Mouse (Mus musculus) midbrain, embryonic 16.5 days (tissue): Measurements from ENCODE around the gene Plcd4. TPM values are rescaled to one million over a fixed set of nuclear protein-coding genes. Genes with fewer than 3 reads are reported as not detected.
A peak's percentile ranks its signal among the peaks of the same experiment; 100 is the strongest.

ENCODE experiments used
- ATAC-seq: fragments of 200-750 bp; cut with Nextera tagmentation; 2 replicates; pipeline ENCODE4 v1.8.0; 2017; ENCODE audit warnings: moderate TSS enrichment
- H3K27ac ChIP-seq: fragments of 300-500 bp; sonication (generic); 2 replicates; pipeline ENCODE4 v1.5.1; 2014; ENCODE audit warnings: mild to moderate bottlenecking, low read length, mixed read lengths
- H3K27me3 ChIP-seq: fragments of 300-500 bp; sonication (generic); 2 replicates; pipeline ENCODE4 v1.6.1; 2014; ENCODE audit warnings: low read depth, low read length, mixed read lengths; ENCODE audit not compliant: control insufficient read depth, insufficient read depth
- H3K36me3 ChIP-seq: fragments of 300-500 bp; sonication (generic); 2 replicates; pipeline ENCODE4 v1.6.1; 2014; ENCODE audit warnings: mild to moderate bottlenecking, low read length, moderate library complexity, mixed read lengths; ENCODE audit not compliant: control insufficient read depth, insufficient read depth
- H3K4me1 ChIP-seq: fragments of 300-500 bp; sonication (generic); 2 replicates; pipeline ENCODE4 v1.6.1; 2014; ENCODE audit warnings: mild to moderate bottlenecking, low read length, mixed read lengths; ENCODE audit not compliant: control insufficient read depth, insufficient read depth
- H3K4me2 ChIP-seq: fragments of 300-500 bp; sonication (generic); 2 replicates; pipeline ENCODE4 v1.6.1; 2014; ENCODE audit warnings: mild to moderate bottlenecking, low read length, mixed read lengths
- H3K4me3 ChIP-seq: fragments of 300-500 bp; sonication (generic); 2 replicates; pipeline ENCODE4 v1.5.1; 2014; ENCODE audit warnings: low read depth, mild to moderate bottlenecking, low read length, moderate library complexity, mixed read lengths
- H3K9ac ChIP-seq: fragments of 300-500 bp; sonication (generic); 2 replicates; pipeline ENCODE4 v1.6.1; 2014; ENCODE audit warnings: low read depth, low read length, mixed read lengths
- H3K9me3 ChIP-seq: fragments of 300-500 bp; sonication (generic); replicated peaks from 2 replicates; pipeline ENCODE4 v1.6.1; 2014; ENCODE audit warnings: mild to moderate bottlenecking, low read length, mixed read lengths; ENCODE audit not compliant: control insufficient read depth, poor library complexity, severe bottlenecking
- WGBS: fragments of 180-500 bp; shearing (Covaris S2); extraction: QIAGEN DNeasy Blood & Tissue Kit; methylation state at CpG from one replicate; pipeline ENCODE4 v1.1.7; 2014; 5-methylcytosine and 5-hydroxymethylcytosine counted together
- polyA plus RNA-seq: library from polyadenylated mRNA; unstranded; fragments of >200 nt; fragmentation: Nextera tagmentation; extraction: Ambion mirVana; gene quantifications from 2 replicates; pipeline ENCODE4 v1.2.1, GENCODE M21; 2015

Gene Plcd4
- polyA plus RNA-seq, 1 experiment from 2014 or later = 7.5 TPM

- no peak overlapping the region for H3K9ac ChIP-seq
These were observed 17.9 kb upstream of the Plcd4 start for GRCm38 (mm10) chr1:74524746-74525145.

GRCm38 (mm10) chr1:74528589-74528988 is 14.1 kb upstream of the Plcd4 start:
- no peak overlapping the region for H3K9ac ChIP-seq
- WGBS = 95% methylated on average over 7 of the region's 7 CpGs
- no peak for ATAC-seq

More at GRCm38 (mm10) chr1:74524746-74525145, 17.9 kb upstream of the Plcd4 start:
- Histone ChIP-seq H3K4me2 (no peak overlapping the region), H3K36me3 (peaks cover 43% of the 10 kb centered on the region), H3K9me3 (no peaks in the 10 kb centered on the region), H3K4me3 (no peak overlapping the region), H3K4me1 (no peaks in the 10 kb centered on the region), H3K27ac (no peak overlapping the region), H3K27me3 (no peaks in the 10 kb centered on the region)
- WGBS = 94% methylated on average over 4 of the region's 4 CpGs
- ATAC-seq = no peak

GRCm38 (mm10) chr1:74538650-74539049 is 4.0 kb upstream of the Plcd4 start:
- Histone ChIP-seq H3K9me3 (no peaks in the 10 kb centered on the region), H3K4me2 (no peak overlapping the region), H3K27me3 (no peaks in the 10 kb centered on the region), H3K36me3 (no peaks in the 10 kb centered on the region), H3K4me1 (peaks cover 2% of the 10 kb centered on the region), H3K9ac (no peak overlapping the region), H3K4me3 (no peak overlapping the region), H3K27ac (no peak overlapping the region)
- ATAC-seq = no peak

More at GRCm38 (mm10) chr1:74528589-74528988, 14.1 kb upstream of the Plcd4 start:
- Histone ChIP-seq H3K27ac (no peak overlapping the region), H3K36me3 (peaks cover 49% of the 10 kb centered on the region), H3K9me3 (no peaks in the 10 kb centered on the region), H3K4me3 (no peak overlapping the region), H3K4me1 (no peaks in the 10 kb centered on the region), H3K4me2 (no peak overlapping the region), H3K27me3 (no peaks in the 10 kb centered on the region)

- Histone ChIP-seq H3K4me2 (peak within 1 kb of the TSS; percentile 4), H3K27me3 (no peaks in the 10 kb centered on the region), H3K27ac (no peak within 1 kb of the TSS), H3K9me3 (no peaks in the 10 kb centered on the region), H3K9ac (no peak within 1 kb of the TSS), H3K36me3 (no peaks in the 10 kb centered on the region), H3K4me1 (peaks cover 2% of the 10 kb centered on the region), H3K4me3 (0 out of 2 replicates have a peak within 1 kb of the TSS, but pooled peaks have one; percentile 0)
- WGBS = 12% methylated on average over 4 of the region's 4 CpGs
- ATAC-seq = no peak
These were observed 1.5 kb downstream of the Plcd4 start, which contains the start of gene Usp37 for GRCm38 (mm10) chr1:74544184-74544583. Gene Usp37, minus strand, starts transcription at chr1:74544284.

- no peak for ATAC-seq
- H3K4me1 ChIP-seq = no peaks in the 10 kb centered on the region
- H3K27me3 ChIP-seq = no peaks in the 10 kb centered on the region
- no peak overlapping the region for H3K4me2 ChIP-seq
- 86% methylated on average over 5 of the region's 5 CpGs for WGBS
- H3K36me3 ChIP-seq = 0 out of 2 replicates have a peak, but pooled peaks cover 2% of the 10 kb centered on the region
- H3K9ac ChIP-seq = no peak overlapping the region
- H3K4me3 ChIP-seq = no peak overlapping the region
- no peaks in the 10 kb centered on the region for H3K9me3 ChIP-seq
- H3K27ac ChIP-seq = no peak overlapping the region
These were observed 16.4 kb downstream of the Plcd4 start for GRCm38 (mm10) chr1:74559061-74559460.

GRCm38 (mm10) chr1:74565834-74566233 is 23.1 kb downstream of the Plcd4 start:
- Histone ChIP-seq H3K27me3 (no peaks in the 10 kb centered on the region), H3K4me2 (no peak overlapping the region), H3K4me1 (no peaks in the 10 kb centered on the region), H3K27ac (no peak overlapping the region), H3K9ac (no peak overlapping the region), H3K36me3 (peaks cover 42% of the 10 kb centered on the region), H3K9me3 (no peaks in the 10 kb centered on the region), H3K4me3 (no peak overlapping the region)
- 54% methylated on average over 6 of the region's 6 CpGs for WGBS
- ATAC-seq = no peak

DNA sequence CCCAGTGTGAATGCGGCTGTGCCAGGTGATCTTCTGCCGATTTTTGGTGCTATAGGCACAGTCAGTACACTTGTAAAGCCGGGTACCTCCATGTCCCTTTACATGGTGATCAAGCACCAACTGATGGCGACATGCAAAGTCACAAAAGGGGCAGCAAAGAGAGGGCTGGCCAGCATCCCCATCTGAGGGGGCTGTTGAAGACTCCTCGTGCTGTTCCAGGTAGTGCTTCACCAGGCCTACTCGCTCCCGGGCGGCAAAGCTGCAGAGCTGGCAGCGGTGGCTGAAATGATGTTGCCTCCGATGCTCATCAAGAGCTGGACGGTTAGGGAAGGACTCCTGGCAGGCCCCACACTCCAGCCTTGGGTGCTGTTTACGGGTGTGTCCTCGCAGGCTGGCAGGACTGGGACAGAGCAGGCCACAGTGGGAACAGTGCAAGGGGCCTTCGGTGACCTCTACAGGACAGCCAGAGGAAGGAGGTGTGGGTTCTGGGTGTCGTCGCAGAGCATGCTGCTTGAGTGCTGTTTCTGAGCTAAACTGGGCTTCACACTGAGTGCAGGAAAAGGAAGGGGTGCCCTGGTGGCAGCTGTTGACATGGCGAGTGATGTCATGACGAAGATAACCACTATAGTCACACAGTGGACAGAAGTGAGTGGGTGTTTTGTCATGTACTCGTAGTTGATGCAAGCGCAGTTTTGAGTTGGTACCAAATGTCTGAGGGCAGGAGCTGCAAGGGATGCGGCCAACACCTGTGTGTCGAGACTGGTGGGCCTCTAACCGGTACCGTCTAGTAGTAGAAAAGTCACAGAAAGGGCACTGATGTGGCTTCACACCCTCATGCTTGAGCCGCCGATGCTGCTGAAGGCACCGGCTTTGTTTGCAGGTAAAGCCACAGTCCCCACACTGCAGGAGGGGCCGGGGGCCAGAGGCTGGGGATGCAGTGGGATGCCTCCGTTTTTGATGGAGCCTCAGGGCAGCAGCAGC is 27.3 kb downstream of the Plcd4 start:
- H3K4me1 ChIP-seq = no peaks in the 10 kb centered on the region
- H3K4me3 ChIP-seq = no peak overlapping the region
- no peak overlapping the region for H3K27ac ChIP-seq
- H3K9me3 ChIP-seq = no peaks in the 10 kb centered on the region
- H3K4me2 ChIP-seq = no peak overlapping the region
- 94% methylated on average over 29 of the region's 29 CpGs for WGBS
- no peak for ATAC-seq
- no peak overlapping the region for H3K9ac ChIP-seq
- peaks cover 63% of the 10 kb centered on the region for H3K36me3 ChIP-seq
- H3K27me3 ChIP-seq = no peaks in the 10 kb centered on the region

DNA sequence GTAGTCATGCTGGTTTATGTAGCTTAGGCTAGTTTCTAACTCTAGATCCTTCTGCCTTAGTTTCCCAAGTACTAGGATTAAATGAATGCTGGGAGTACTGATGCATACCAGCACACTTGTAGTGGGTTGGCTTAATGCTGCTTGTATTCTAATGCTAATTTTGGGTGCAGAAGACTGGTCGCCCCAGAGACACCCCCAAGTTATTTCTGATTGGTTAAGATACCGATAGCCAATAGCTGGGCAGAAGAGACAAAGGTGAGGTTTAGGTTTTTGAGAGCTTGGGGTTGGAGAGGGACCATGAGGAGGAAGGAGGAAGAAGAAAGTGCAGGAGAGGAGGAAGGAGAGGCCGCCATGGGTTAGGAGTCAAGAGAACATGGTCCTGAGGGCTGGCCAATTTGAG is 39.9 kb downstream of the Plcd4 start:
- no peak for ATAC-seq
- Histone ChIP-seq H3K27me3 (no peaks in the 10 kb centered on the region), H3K4me1 (peaks cover 23% of the 10 kb centered on the region), H3K4me3 (no peak overlapping the region), H3K27ac (no peak overlapping the region), H3K4me2 (no peak overlapping the region), H3K9ac (no peak overlapping the region), H3K36me3 (peaks cover 16% of the 10 kb centered on the region), H3K9me3 (no peaks in the 10 kb centered on the region)
- WGBS = 77% methylated on average over 3 of the region's 3 CpGs
